Mouse (Mus musculus) midbrain, embryonic 15.5 days (tissue): ENCODE results near the gene Lnpep. TPM values are rescaled to one million over a fixed set of nuclear protein-coding genes. Genes with fewer than 3 reads are reported as not detected.

Source experiments
- ATAC-seq: fragments of 200-750 bp; cut with Nextera tagmentation; replicated peaks from 2 replicates; pipeline ENCODE4 v1.8.0; 2017; ENCODE audit warnings: moderate TSS enrichment
- H3K27ac ChIP-seq: fragments of 300-500 bp; sonication (generic); 2 replicates; pipeline ENCODE4 v1.5.1; 2015; ENCODE audit warnings: mild to moderate bottlenecking, inconsistent platforms
- H3K27me3 ChIP-seq: fragments of 300-500 bp; sonication (generic); replicated peaks from 2 replicates; pipeline ENCODE4 v1.6.1; 2015; ENCODE audit warnings: inconsistent platforms
- H3K36me3 ChIP-seq: fragments of 300-500 bp; sonication (generic); replicated peaks from 2 replicates; pipeline ENCODE4 v1.6.1; 2015; ENCODE audit warnings: inconsistent platforms
- H3K4me1 ChIP-seq: fragments of 300-500 bp; sonication (generic); 2 replicates; pipeline ENCODE4 v1.6.1; 2015; ENCODE audit warnings: inconsistent platforms
- H3K4me2 ChIP-seq: fragments of 300-500 bp; sonication (generic); 2 replicates; pipeline ENCODE4 v1.6.1; 2015; ENCODE audit warnings: inconsistent platforms, mild to moderate bottlenecking, moderate library complexity
- H3K4me3 ChIP-seq: fragments of 300-500 bp; sonication (generic); 2 replicates; pipeline ENCODE4 v1.5.1; 2015; ENCODE audit warnings: mild to moderate bottlenecking, inconsistent platforms
- H3K9ac ChIP-seq: fragments of 300-500 bp; sonication (generic); 2 replicates; pipeline ENCODE4 v1.6.1; 2015; ENCODE audit warnings: mild to moderate bottlenecking, inconsistent platforms
- H3K9me3 ChIP-seq: fragments of 300-500 bp; sonication (generic); 2 replicates; pipeline ENCODE4 v1.6.1; 2016; ENCODE audit warnings: inconsistent platforms
- WGBS: fragments of 180-500 bp; shearing (Covaris S2); methylation state at CpG from one replicate; pipeline ENCODE4 v1.1.7; 2015; ENCODE audit warnings: mixed read lengths; 5-methylcytosine and 5-hydroxymethylcytosine counted together
- polyA plus RNA-seq: library from polyadenylated mRNA; unstranded; fragments of >200 nt; fragmentation: Nextera tagmentation; extraction: Ambion mirVana; gene quantifications from 2 replicates; pipeline ENCODE4 v1.2.1, GENCODE M21; 2015

Lnpep gene
- polyA plus RNA-seq, 1 experiment from 2014 or later = 8.6 TPM

- peak overlapping the region; percentile 100 for H3K27ac ChIP-seq
- H3K9ac ChIP-seq = peak overlapping the region; percentile 97
- H3K4me1 ChIP-seq = peaks cover 26% of the 10 kb centered on the region
- WGBS = under 1% methylated on average over 51 of the region's 51 CpGs
- ATAC-seq = peak; percentile 97
- H3K36me3 ChIP-seq = no peaks in the 10 kb centered on the region
- no peaks in the 10 kb centered on the region for H3K27me3 ChIP-seq
- H3K4me3 ChIP-seq = peak overlapping the region; percentile 94
- no peaks in the 10 kb centered on the region for H3K9me3 ChIP-seq
- H3K4me2 ChIP-seq = peak overlapping the region; percentile 68
Measured at GRCm38 (mm10) chr17:17624421-17624956, 361 bp downstream of the Lnpep start.

- Histone ChIP-seq H3K27me3 (no peaks in the 10 kb centered on the region), H3K27ac (peak overlapping the region; percentile 100), H3K36me3 (no peaks in the 10 kb centered on the region), H3K9me3 (no peaks in the 10 kb centered on the region), H3K4me1 (peaks cover 26% of the 10 kb centered on the region), H3K4me2 (peak overlapping the region; percentile 68), H3K4me3 (peak overlapping the region; percentile 94), H3K9ac (peak overlapping the region; percentile 97)
- ATAC-seq = peak; percentile 24
- WGBS = under 1% methylated on average over 42 of the region's 42 CpGs
Measured at GRCm38 (mm10) chr17:17623890-17624420, 895 bp downstream of the Lnpep start.

- no peaks in the 10 kb centered on the region for H3K9me3 ChIP-seq
- peaks cover 26% of the 10 kb centered on the region for H3K4me1 ChIP-seq
- peak overlapping the region; percentile 68 for H3K4me2 ChIP-seq
- 2% methylated on average over 7 of the region's 7 CpGs for WGBS
- no peaks in the 10 kb centered on the region for H3K36me3 ChIP-seq
- no peaks in the 10 kb centered on the region for H3K27me3 ChIP-seq
- ATAC-seq = no peak
- peak overlapping the region; percentile 94 for H3K4me3 ChIP-seq
- H3K9ac ChIP-seq = peak overlapping the region; percentile 97
- peak overlapping the region; percentile 100 for H3K27ac ChIP-seq
Measured at GRCm38 (mm10) chr17:17623221-17623889, 1.5 kb downstream of the Lnpep start.

GRCm38 (mm10) chr17:17622576-17622975 lies 2.3 kb downstream of the Lnpep start:
- peaks cover 26% of the 10 kb centered on the region for H3K4me1 ChIP-seq
- no peaks in the 10 kb centered on the region for H3K27me3 ChIP-seq
- H3K9ac ChIP-seq = no peak overlapping the region
- H3K4me2 ChIP-seq = peak overlapping the region; percentile 9; the same call in 1 of the 2 replicates
- 98% methylated on average over 1 of the region's 1 CpGs for WGBS
- no peak overlapping the region for H3K27ac ChIP-seq
- H3K9me3 ChIP-seq = no peaks in the 10 kb centered on the region
- no peak for ATAC-seq
- H3K36me3 ChIP-seq = no peaks in the 10 kb centered on the region
- H3K4me3 ChIP-seq = no peak overlapping the region

GRCm38 (mm10) chr17:17621586-17621985 lies 3.3 kb downstream of the Lnpep start:
- 82% methylated on average over 3 of the region's 3 CpGs for WGBS
- Histone ChIP-seq H3K27me3 (no peaks in the 10 kb centered on the region), H3K4me3 (no peak overlapping the region), H3K27ac (no peak overlapping the region), H3K4me2 (no peak overlapping the region), H3K9me3 (no peaks in the 10 kb centered on the region), H3K36me3 (no peaks in the 10 kb centered on the region), H3K4me1 (peaks cover 26% of the 10 kb centered on the region), H3K9ac (no peak overlapping the region)
- no peak for ATAC-seq

GRCm38 (mm10) chr17:17618463-17618862 lies 6.4 kb downstream of the Lnpep start:
- Histone ChIP-seq H3K9me3 (no peaks in the 10 kb centered on the region), H3K27me3 (no peaks in the 10 kb centered on the region), H3K36me3 (no peaks in the 10 kb centered on the region), H3K4me1 (peaks cover 17% of the 10 kb centered on the region), H3K4me3 (no peak overlapping the region), H3K4me2 (no peak overlapping the region), H3K27ac (no peak overlapping the region), H3K9ac (no peak overlapping the region)
- 87% methylated on average over 1 of the region's 1 CpGs for WGBS
- ATAC-seq = no peak

- Histone ChIP-seq H3K4me2 (no peak overlapping the region), H3K36me3 (no peaks in the 10 kb centered on the region), H3K27me3 (no peaks in the 10 kb centered on the region), H3K27ac (no peak overlapping the region), H3K9ac (no peak overlapping the region), H3K9me3 (no peaks in the 10 kb centered on the region), H3K4me3 (no peak overlapping the region), H3K4me1 (peaks cover 11% of the 10 kb centered on the region)
- ATAC-seq = no peak
- WGBS = 93% methylated on average over 4 of the region's 4 CpGs
Measured at GRCm38 (mm10) chr17:17617440-17618204, 7.2 kb downstream of the Lnpep start.

GRCm38 (mm10) chr17:17612336-17612735 lies 12.5 kb downstream of the Lnpep start:
- H3K4me2 ChIP-seq = no peak overlapping the region
- ATAC-seq = no peak
- no peaks in the 10 kb centered on the region for H3K4me1 ChIP-seq
- H3K36me3 ChIP-seq = no peaks in the 10 kb centered on the region
- no peak overlapping the region for H3K9ac ChIP-seq
- 86% methylated on average over 2 of the region's 2 CpGs for WGBS
- no peaks in the 10 kb centered on the region for H3K27me3 ChIP-seq
- H3K27ac ChIP-seq = no peak overlapping the region
- no peak overlapping the region for H3K4me3 ChIP-seq
- no peaks in the 10 kb centered on the region for H3K9me3 ChIP-seq

GRCm38 (mm10) chr17:17609523-17609922 lies 15.3 kb downstream of the Lnpep start:
- no peak overlapping the region for H3K4me2 ChIP-seq
- H3K4me1 ChIP-seq = no peaks in the 10 kb centered on the region
- no peaks in the 10 kb centered on the region for H3K27me3 ChIP-seq
- no peak overlapping the region for H3K4me3 ChIP-seq
- no peak for ATAC-seq
- no peaks in the 10 kb centered on the region for H3K9me3 ChIP-seq
- H3K36me3 ChIP-seq = no peaks in the 10 kb centered on the region
- H3K9ac ChIP-seq = no peak overlapping the region
- no peak overlapping the region for H3K27ac ChIP-seq
- 74% methylated on average over 3 of the region's 3 CpGs for WGBS

GRCm38 (mm10) chr17:17608416-17608988 lies 16.3 kb downstream of the Lnpep start:
- no peak overlapping the region for H3K27ac ChIP-seq
- no peak for ATAC-seq

GRCm38 (mm10) chr17:17604554-17604953 lies 20.3 kb downstream of the Lnpep start:
- H3K4me2 ChIP-seq = no peak overlapping the region
- H3K27me3 ChIP-seq = no peaks in the 10 kb centered on the region
- H3K27ac ChIP-seq = no peak overlapping the region
- H3K4me3 ChIP-seq = no peak overlapping the region
- ATAC-seq = no peak
- H3K36me3 ChIP-seq = no peaks in the 10 kb centered on the region
- H3K4me1 ChIP-seq = peaks cover 8% of the 10 kb centered on the region
- no peaks in the 10 kb centered on the region for H3K9me3 ChIP-seq
- WGBS = 90% methylated on average over 2 of the region's 2 CpGs
- H3K9ac ChIP-seq = no peak overlapping the region

More at GRCm38 (mm10) chr17:17608416-17608988, 16.3 kb downstream of the Lnpep start:
- Histone ChIP-seq H3K27me3 (no peaks in the 10 kb centered on the region), H3K9ac (no peak overlapping the region), H3K4me2 (no peak overlapping the region), H3K4me1 (no peaks in the 10 kb centered on the region), H3K4me3 (no peak overlapping the region), H3K36me3 (no peaks in the 10 kb centered on the region), H3K9me3 (no peaks in the 10 kb centered on the region)
- WGBS = 60% methylated on average over 5 of the region's 5 CpGs

GRCm38 (mm10) chr17:17603609-17604008 lies 21.2 kb downstream of the Lnpep start:
- no peak overlapping the region for H3K9ac ChIP-seq
- no peak overlapping the region for H3K4me3 ChIP-seq
- H3K27ac ChIP-seq = no peak overlapping the region
- WGBS = 90% methylated on average over 3 of the region's 3 CpGs
- no peak overlapping the region for H3K4me2 ChIP-seq
- H3K27me3 ChIP-seq = no peaks in the 10 kb centered on the region
- ATAC-seq = no peak
- H3K4me1 ChIP-seq = peaks cover 8% of the 10 kb centered on the region
- no peaks in the 10 kb centered on the region for H3K36me3 ChIP-seq
- no peaks in the 10 kb centered on the region for H3K9me3 ChIP-seq
